Mouse (Mus musculus) G1E (cell line): Measurements from ENCODE around the gene Tedc2. TPM values are rescaled to one million over a fixed set of nuclear protein-coding genes. Genes with fewer than 3 reads are reported as not detected.
A peak's percentile ranks its signal among the peaks of the same experiment; 100 is the strongest.

Source experiments
- ATAC-seq: 2 replicates; pipeline ENCODE4 v1.8.0; 2016; ENCODE audit warnings: mild to moderate bottlenecking; ENCODE audit not compliant: insufficient number of reproducible peaks, poor library complexity, low FRiP score, severe bottlenecking; ENCODE audit errors: extremely low read depth
- DNase-seq: peaks from one replicate; pipeline ENCODE4 v3.0.0; 2012; ENCODE audit warnings: low spot score
- H3K27me3 ChIP-seq: 2 replicates; pipeline ENCODE4 v1.6.1; 2012; ENCODE audit warnings: mild to moderate bottlenecking, low read length, inconsistent platforms; ENCODE audit not compliant: insufficient read depth
- H3K36me3 ChIP-seq: replicated peaks from 2 replicates; pipeline ENCODE3; 2012; ENCODE audit warnings: mild to moderate bottlenecking, inconsistent platforms
- H3K4me1 ChIP-seq: 2 replicates; pipeline ENCODE4 v1.6.1; 2012; ENCODE audit warnings: low read depth, low read length, inconsistent platforms, mixed read lengths; ENCODE audit not compliant: insufficient read depth
- H3K4me3 ChIP-seq: 2 replicates; pipeline ENCODE4 v1.5.1; 2012; ENCODE audit warnings: low read depth, mild to moderate bottlenecking, inconsistent platforms, low read length, moderate library complexity, mixed read lengths
- H3K9me3 ChIP-seq: replicated peaks from 2 replicates; pipeline ENCODE4 v1.6.1; 2012; ENCODE audit warnings: inconsistent platforms
- CTCF ChIP-seq: IDR thresholded peaks from 2 replicates; pipeline ENCODE4 v1.5.1; 2012; ENCODE audit warnings: low read depth, low read length, inconsistent platforms, mixed read lengths
- GATA1 ChIP-seq: IDR thresholded peaks from 2 replicates; pipeline ENCODE4 v1.6.1; 2012; ENCODE audit warnings: borderline replicate concordance, low read length, inconsistent platforms, mixed read lengths
- GATA2 ChIP-seq: IDR thresholded peaks from 2 replicates; pipeline ENCODE4 v1.6.1; 2012; ENCODE audit warnings: low read depth, low read length, inconsistent platforms, borderline replicate concordance
- POLR2AphosphoS5 ChIP-seq: IDR thresholded peaks from 2 replicates; pipeline ENCODE4 v1.6.1; 2012; ENCODE audit warnings: low read depth, low read length, inconsistent platforms; ENCODE audit not compliant: insufficient replicate concordance
- TAL1 ChIP-seq: conservative IDR thresholded peaks from 2 replicates; pipeline ENCODE4 v1.6.1; 2012; ENCODE audit warnings: low read depth, low read length, inconsistent platforms, mixed read lengths
- polyA plus RNA-seq: library from polyadenylated mRNA; stranded (reverse); fragments of >175 nt; gene quantifications from 2 replicates; pipeline ENCODE4 v1.2.3, GENCODE M21; 2012
- total RNA-seq, 2 experiments: library from RNA; stranded (forward) in 1 of 2; stranded (reverse) in 1 of 2; fragments of 200-1000 nt in 1 of 2; fragments of >200 nt in 1 of 2; fragmentation: Nextera tagmentation in 1 of 2; gene quantifications; 2 replicates each; pipeline ENCODE4 v1.2.3; 2014 to 2017

Gene Tedc2
- total and polyA plus RNA-seq, 3 experiments, result 38.3 to 55.1 (median 41.7) TPM

GRCm38 (mm10) chr17:24252329-24252728, 31.7 kb upstream of the Tedc2 start:
- ATAC-seq, result no peak
- TF ChIP-seq GATA2, result no peak
- no peak for TF ChIP-seq POLR2AphosphoS5
- no peak for TF ChIP-seq CTCF
- TF ChIP-seq TAL1, result no peak
- no peak for TF ChIP-seq GATA1
- Histone ChIP-seq H3K9me3 (no peaks in the 10 kb centered on the region), H3K27me3 (no peaks in the 10 kb centered on the region), H3K4me1 (peaks cover 26% of the 10 kb centered on the region), H3K4me3 (peak overlapping the region; percentile 90; the same call in 1 of the 2 replicates), H3K36me3 (peaks cover 26% of the 10 kb centered on the region)
- DNase-seq, result no peak

DNA sequence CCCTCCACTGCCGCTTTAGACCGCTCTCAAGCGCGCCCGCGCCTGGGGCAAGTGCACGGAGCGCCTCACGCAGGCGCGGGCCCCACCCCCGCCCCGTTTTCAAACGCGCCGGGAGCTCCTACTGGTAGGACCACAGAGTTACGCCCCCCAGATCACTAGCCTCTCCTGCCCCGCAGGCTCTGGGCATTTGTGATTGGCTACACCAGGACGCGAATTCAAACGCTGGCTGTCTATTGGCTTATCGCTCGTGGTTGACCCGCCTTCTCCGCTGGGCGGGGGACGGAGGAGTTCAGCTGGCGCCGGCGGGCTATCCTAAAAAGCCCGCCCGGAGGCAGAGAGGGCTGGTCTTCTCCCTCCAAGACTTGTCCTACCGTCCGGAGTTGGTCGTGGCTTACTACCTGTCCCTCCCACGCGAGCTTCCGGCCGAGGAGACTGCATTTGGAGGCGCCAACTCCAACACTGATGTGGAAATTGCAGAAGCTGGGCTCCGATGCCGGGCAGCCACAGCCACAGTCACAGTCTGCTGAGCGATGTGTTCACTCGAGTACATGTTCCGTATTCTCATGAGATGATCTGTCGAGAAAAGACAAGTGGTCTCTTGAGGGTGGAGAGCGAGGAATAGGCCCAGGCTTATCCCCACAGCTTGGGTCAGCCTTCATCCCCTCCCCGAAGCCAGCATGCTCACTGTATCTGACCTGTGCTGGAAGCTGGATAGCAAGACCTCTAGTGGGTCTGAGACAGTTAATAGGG, 30.8 kb upstream of the Tedc2 start, which contains the start of gene Ccnf:
Gene Ccnf, minus strand, starts transcription at position 165 of the 750 bp plus-strand sequence.
- TF ChIP-seq GATA2 (no peak), TAL1 (no peak), POLR2AphosphoS5 (no peak), CTCF (no peak), GATA1 (no peak)
- Histone ChIP-seq H3K9me3 (no peaks in the 10 kb centered on the region), H3K27me3 (no peaks in the 10 kb centered on the region), H3K4me3 (peak within 1 kb of the TSS; percentile 90), H3K4me1 (peaks cover 26% of the 10 kb centered on the region), H3K36me3 (peaks cover 33% of the 10 kb centered on the region)
- ATAC-seq, result peak; percentile 100
- peak; percentile 99 for DNase-seq

- Histone ChIP-seq H3K4me1 (peaks cover 29% of the 10 kb centered on the region), H3K4me3 (peak overlapping the region; percentile 90), H3K36me3 (peaks cover 38% of the 10 kb centered on the region), H3K9me3 (no peaks in the 10 kb centered on the region), H3K27me3 (no peaks in the 10 kb centered on the region)
- no peak for DNase-seq
- ATAC-seq, result no peak
- TF ChIP-seq CTCF (no peak), GATA2 (no peak), GATA1 (no peak), TAL1 (no peak), POLR2AphosphoS5 (no peak)
Measured at GRCm38 (mm10) chr17:24250988-24251319, 30.3 kb upstream of the Tedc2 start.

- TF ChIP-seq GATA2 (no peak), GATA1 (no peak), TAL1 (no peak), POLR2AphosphoS5 (no peak), CTCF (no peak)
- H3K27me3 ChIP-seq, result no peaks in the 10 kb centered on the region
- no peak overlapping the region for H3K4me3 ChIP-seq
- peaks cover 56% of the 10 kb centered on the region for H3K36me3 ChIP-seq
- DNase-seq (no peak), ATAC-seq (no peak)
- H3K9me3 ChIP-seq, result peaks cover 6% of the 10 kb centered on the region; the same call in 1 of the 2 replicates
- H3K4me1 ChIP-seq, result peaks cover 29% of the 10 kb centered on the region
Measured at GRCm38 (mm10) chr17:24248641-24249040, 28.0 kb upstream of the Tedc2 start.

DNA sequence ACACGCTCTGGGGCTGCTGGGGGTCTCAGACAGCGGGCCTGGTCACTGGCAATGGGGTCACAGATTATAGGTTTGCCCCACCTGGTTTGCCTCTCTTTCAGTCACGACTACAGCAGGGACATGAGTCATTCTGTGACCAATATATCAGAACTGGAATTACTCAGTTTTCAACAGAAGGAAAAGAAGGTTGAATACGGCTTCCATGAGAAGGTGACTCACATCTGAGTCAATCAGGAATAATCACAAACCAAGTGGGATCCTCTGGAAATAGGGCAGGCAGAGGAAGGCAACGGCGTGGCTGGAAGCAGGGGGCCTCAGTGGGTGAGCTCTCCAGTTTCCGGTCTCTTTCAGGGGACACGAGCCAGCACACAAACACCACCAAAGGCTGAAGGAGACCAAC, 23.4 kb upstream of the Tedc2 start:
- peaks cover 89% of the 10 kb centered on the region for H3K36me3 ChIP-seq
- ATAC-seq (no peak), DNase-seq (no peak)
- H3K9me3 ChIP-seq, result peaks cover 13% of the 10 kb centered on the region; the same call in 1 of the 2 replicates
- H3K4me1 ChIP-seq, result peaks cover 14% of the 10 kb centered on the region
- TF ChIP-seq CTCF, result no peak
- no peak for TF ChIP-seq GATA2
- TF ChIP-seq POLR2AphosphoS5, result no peak
- TF ChIP-seq TAL1, result no peak
- TF ChIP-seq GATA1, result no peak
- no peaks in the 10 kb centered on the region for H3K27me3 ChIP-seq
- no peak overlapping the region for H3K4me3 ChIP-seq

- DNase-seq, result no peak
- TF ChIP-seq TAL1 (no peak), POLR2AphosphoS5 (no peak), GATA2 (no peak), CTCF (no peak), GATA1 (no peak)
Measured at GRCm38 (mm10) chr17:24243311-24243969, 22.8 kb upstream of the Tedc2 start.

More at GRCm38 (mm10) chr17:24243311-24243969, 22.8 kb upstream of the Tedc2 start:
- Histone ChIP-seq H3K27me3 (no peaks in the 10 kb centered on the region), H3K4me1 (peaks cover 15% of the 10 kb centered on the region), H3K4me3 (no peak overlapping the region), H3K36me3 (peaks cover 89% of the 10 kb centered on the region), H3K9me3 (peaks cover 13% of the 10 kb centered on the region; the same call in 1 of the 2 replicates)
- ATAC-seq, result no peak
